Mouse (Mus musculus) heart, postnatal 36 days (tissue): Measurements from ENCODE around the gene Cep55. TPM values are rescaled to one million over a fixed set of nuclear protein-coding genes. Genes with fewer than 3 reads are reported as not detected.

Experiments
- DNase-seq, 2 experiments: peaks; one replicate each; pipeline ENCODE4 v3.0.0; 2021 to 2022
- intact Hi-C: fragments of 180-260 bp; cut with DNase I; formaldehyde crosslinking; loops from one replicate; pipeline ENCODE4 v1.15.1; 2025
- total RNA-seq, 2 experiments: library from RNA; stranded (reverse); gene quantifications; 2 replicates each; pipeline ENCODE4 v1.2.3; 2021

Cep55 gene
- total RNA-seq, 2 experiments from 2014 or later: 0.44 to 0.46 TPM

GRCm38 (mm10) chr19:38042261-38042722 lies 12.5 kb upstream of the Cep55 start:
- DNase-seq: peak in 1 of 2 experiments; percentile 42
- intact Hi-C loops: loop anchor here (2.0 to 10.0 kb wide), 3 partner anchors 15 to 337 kb away; no protein-coding TSS in a partner anchor

DNA sequence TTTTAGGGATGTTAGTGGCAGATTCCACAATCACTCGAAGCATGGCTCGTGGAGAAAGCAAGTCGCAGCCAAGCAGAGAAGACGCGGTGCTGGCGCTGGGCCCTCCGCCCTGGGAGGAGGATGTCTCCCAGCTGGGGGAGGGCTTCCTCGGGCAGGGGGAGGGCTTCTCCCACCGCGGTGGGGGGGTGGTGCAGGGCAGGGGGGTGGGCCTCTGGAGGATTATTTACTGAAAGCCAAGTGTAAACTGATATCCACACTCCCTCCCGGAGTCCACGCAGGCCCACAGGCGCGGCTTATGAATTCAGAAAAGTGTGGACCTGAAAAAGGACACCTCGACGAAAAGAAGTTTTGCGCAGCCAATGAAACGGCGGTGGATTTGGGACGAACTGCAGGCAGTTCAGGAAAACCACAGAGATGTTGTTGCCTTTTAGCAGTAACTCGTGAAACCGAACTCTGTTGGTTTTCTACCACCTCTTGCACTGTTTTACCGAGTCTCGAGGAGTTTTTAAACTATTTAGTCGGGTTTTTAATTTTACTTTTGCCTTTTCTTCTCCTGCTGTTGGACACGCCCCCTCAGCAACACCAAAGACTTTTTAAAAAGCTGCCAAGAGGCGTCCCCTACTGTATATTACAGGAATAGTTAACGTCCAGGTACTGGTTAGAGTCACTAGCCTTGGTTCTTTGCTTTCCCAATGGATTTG lies 11.4 kb upstream of the Cep55 start, which contains the start of gene Myof:
Myof (minus strand) TSS at position 297 of the 701 bp plus-strand sequence.
- intact Hi-C loops: loop anchor here (1.0 to 10.0 kb wide), 4 partner anchors 17 to 339 kb away; no protein-coding TSS in a partner anchor
- DNase-seq: peak; percentile 67 to 68

DNA sequence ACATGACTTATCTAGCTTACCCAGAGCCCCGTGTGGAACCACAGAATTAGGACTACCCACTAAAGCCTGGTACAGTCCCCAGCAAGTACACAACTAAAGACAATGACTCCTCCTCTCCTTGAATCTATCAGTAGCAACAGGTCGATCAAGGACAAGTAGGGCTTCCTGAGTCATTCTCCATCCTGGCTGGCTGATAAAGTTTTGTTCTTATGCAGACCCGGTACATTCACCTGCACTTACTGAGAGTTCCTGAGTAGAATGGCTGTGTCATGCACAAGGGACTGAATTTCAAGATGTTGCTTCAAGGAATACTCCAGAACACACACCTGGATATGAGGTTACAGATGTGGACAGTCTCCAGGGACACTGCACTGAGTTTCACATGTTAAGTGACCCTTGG lies 9.6 kb upstream of the Cep55 start:
- intact Hi-C loops: loop anchor here (10.0 kb wide), 1 partner anchor 340 kb away; no protein-coding TSS in a partner anchor
- DNase-seq: no peak

DNA sequence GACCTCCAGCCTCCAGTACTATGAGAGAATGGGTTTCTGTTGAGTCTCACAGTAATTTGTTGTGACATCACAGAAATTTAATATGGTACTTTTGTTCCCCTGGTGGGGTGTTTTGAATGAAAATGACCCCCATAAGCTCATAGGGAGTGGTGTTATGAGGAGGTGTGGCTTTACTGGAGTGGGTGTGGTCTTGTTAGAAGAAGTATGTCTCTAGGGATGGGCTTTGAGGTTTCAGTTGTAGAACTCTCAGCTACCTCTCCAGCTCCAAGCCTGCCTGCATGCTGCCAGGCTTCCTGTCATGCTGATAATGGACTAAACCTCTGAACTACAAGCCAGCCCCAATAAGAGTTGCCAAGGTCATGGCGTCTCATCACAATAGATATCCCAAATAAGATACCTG lies 5.1 kb upstream of the Cep55 start:
- intact Hi-C loops: loop anchor here (10.0 kb wide), 2 partner anchors 305 to 345 kb away; no protein-coding TSS in a partner anchor
- DNase-seq: no peak

GRCm38 (mm10) chr19:38053227-38054041 lies 1.4 kb upstream of the Cep55 start:
- DNase-seq: no peak

DNA sequence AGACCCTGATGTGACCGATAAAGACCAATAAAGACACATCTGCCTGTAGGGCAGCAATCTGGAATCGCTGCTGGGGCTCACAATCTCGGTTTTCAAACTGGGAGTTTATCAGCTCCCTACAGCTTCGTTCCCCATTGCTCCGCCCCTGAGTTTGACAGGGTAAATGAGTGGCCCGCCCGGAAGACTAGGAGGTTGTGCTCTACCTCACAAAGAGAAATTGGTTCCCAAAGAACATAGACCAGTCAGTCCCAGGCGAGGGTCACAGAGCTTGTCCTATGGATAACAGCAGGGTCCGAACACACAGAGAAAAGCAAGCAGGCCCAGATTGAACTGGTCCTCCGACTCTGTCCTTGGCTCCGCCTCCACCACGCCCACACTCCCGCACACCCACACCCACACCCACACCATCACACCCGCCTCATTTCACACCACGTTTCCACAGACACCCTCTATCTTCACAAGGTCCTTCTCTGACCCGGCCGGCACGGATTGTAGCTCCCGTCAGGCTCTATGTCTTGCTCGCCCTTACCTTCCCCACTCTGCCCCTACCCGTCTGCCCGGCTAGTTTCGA lies 577 bp upstream of the Cep55 start:
- DNase-seq: peak; percentile 79 to 86
- intact Hi-C loops: loop anchor here (1.0 to 10.0 kb wide), 2 partner anchors 99 to 301 kb away; no protein-coding TSS in a partner anchor

More at GRCm38 (mm10) chr19:38053227-38054041, 1.4 kb upstream of the Cep55 start:
- intact Hi-C loops: loop anchor here (1.0 to 10.0 kb wide), 2 partner anchors 98 to 301 kb away; no protein-coding TSS in a partner anchor

DNA sequence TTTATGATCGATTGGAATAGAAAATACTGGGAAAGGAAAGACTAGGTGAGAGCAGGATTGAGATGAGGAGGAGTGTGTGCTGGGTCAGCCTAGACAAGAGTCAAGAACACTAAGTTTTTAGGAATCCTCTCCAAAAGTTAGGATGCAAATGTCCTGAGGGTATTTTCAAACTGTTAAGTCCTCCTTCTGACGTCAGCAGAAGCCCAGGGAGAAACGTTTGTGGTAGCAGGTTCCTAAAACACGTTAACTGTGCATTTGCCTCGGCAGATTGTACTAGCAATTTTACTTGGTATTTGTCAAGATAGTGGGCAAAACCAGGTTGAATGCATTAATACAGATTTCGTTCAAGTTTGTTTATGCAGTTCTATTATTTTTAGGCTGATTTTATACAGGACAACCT lies 987 bp downstream of the Cep55 start:
- intact Hi-C loops: loop anchor here (10.0 kb wide), 1 partner anchor 299 kb away; no protein-coding TSS in a partner anchor
- no peak for DNase-seq

DNA sequence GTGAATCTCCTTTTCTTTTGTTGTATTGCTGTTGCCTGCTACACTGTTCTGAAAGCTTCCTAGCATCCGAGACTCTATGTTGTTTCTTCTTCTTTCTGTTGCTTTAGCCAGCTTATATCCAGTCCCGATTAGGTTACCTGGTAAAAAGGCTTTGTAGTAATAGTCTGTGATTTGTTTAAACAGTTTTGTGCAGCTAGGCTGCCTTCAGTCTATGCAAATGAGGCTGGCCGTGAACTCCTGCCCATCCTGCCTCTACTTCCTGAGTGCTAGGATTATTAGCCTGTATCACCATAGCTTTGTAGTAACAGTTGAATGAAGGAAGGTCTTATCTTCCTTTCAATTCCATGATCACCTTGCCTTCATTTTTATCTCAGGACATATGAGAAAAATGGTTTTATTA lies 1.5 kb downstream of the Cep55 start:
- intact Hi-C loops: loop anchor here (10.0 kb wide), 1 partner anchor 299 kb away; no protein-coding TSS in a partner anchor
- no peak for DNase-seq

DNA sequence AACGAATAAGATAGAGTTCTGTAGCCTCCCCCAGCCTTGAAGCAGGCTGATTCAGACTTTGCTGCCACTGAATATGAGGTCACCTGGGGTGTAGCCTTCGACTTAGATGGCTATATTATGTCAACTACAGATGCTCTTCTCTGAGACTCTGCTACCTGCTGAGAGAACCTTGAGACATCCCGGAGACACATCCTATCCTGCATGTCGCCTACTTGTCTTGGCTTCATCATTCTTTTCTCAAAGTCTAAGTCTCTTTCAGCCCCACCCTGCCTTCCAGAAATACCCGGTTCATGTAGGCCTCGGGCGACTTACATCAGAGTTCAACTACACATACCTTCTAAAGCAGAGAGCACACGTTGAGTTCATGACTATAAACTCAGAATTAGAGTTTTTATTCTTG lies 2.1 kb downstream of the Cep55 start:
- DNase-seq: no peak
- intact Hi-C loops: loop anchor here (10.0 kb wide), 1 partner anchor 298 kb away; no protein-coding TSS in a partner anchor

- intact Hi-C loops: no loop called here
- no peak for DNase-seq
Measured at GRCm38 (mm10) chr19:38063201-38063600, 8.4 kb downstream of the Cep55 start.

- no peak for DNase-seq
- intact Hi-C loops: no loop called here
Measured at GRCm38 (mm10) chr19:38064051-38064450, 9.2 kb downstream of the Cep55 start.

DNA sequence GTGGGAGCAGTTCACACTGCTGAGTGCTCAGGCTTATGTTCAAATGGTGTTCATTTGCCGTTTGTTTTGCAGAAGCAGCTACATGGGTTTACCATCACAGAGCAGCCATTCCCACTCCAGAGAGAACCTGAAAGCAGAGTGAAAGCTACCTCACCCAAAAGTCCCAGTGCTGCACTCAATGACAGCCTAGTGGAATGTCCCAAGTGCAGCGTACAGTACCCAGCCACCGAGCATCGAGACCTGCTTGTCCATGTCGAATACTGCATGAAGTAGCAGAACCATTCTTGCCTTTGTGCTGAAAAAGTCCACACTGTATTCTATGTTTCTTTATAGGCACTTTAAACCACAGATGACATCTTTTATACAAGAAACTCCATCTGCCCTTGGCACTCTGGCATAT lies 18.4 kb downstream of the Cep55 start:
- no peak for DNase-seq
- intact Hi-C loops: no loop called here

GRCm38 (mm10) chr19:38075051-38075450 lies 20.2 kb downstream of the Cep55 start:
- DNase-seq: no peak
- intact Hi-C loops: no loop called here

GRCm38 (mm10) chr19:38076251-38076650 lies 21.4 kb downstream of the Cep55 start:
- intact Hi-C loops: no loop called here
- DNase-seq: no peak

GRCm38 (mm10) chr19:38077851-38078540 lies 23.2 kb downstream of the Cep55 start:
- intact Hi-C loops: no loop called here
- no peak for DNase-seq

- DNase-seq: no peak
- intact Hi-C loops: loop anchor here (10.0 kb wide), 1 partner anchor 273 kb away; no protein-coding TSS in a partner anchor
Measured at GRCm38 (mm10) chr19:38081361-38081760, 26.6 kb downstream of the Cep55 start.

- no peak for DNase-seq
- intact Hi-C loops: loop anchor here (10.0 kb wide), 1 partner anchor 272 kb away; no protein-coding TSS in a partner anchor
Measured at GRCm38 (mm10) chr19:38082931-38083525, 28.2 kb downstream of the Cep55 start.

GRCm38 (mm10) chr19:38085841-38086240 lies 31.0 kb downstream of the Cep55 start:
- intact Hi-C loops: loop anchor here (5.0 to 10.0 kb wide), 2 partner anchors 116 to 269 kb away; no protein-coding TSS in a partner anchor
- no peak for DNase-seq

DNA sequence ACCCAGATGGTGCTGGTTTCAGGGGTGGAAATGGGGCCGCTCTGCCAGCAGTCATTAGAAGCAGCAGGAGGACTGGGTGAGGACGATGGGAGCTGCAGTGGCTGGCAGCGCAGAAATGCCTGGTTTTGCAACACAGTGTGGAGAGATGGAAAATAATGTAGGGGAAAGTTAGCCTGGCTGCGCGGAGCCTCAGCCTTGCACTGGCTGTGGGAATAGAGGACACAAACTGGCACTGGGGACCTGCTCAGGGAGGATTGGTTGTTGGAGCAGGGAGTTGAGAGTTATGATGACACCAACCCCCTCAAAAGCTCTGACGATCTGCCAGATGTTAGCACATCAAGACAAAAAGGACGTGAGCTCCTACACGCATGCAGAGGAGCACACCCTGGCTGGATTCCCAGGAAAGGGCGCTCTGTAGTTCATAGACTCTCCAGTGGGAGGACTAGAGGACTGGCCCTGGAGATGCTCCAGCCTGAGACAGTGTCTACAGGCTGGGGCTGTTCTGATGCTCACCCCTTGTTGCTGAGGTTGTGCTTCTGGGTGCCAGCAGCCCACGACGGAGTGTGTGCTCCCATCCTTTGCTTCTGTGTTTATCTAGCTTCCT lies 32.2 kb downstream of the Cep55 start:
- peak; percentile 13 to 20 for DNase-seq
- intact Hi-C loops: loop anchor here (5.0 to 10.0 kb wide), 2 partner anchors 115 to 268 kb away; no protein-coding TSS in a partner anchor
